8 mouse cellular contexts compared by ENCODE assay signal in the genomic region with DNA sequence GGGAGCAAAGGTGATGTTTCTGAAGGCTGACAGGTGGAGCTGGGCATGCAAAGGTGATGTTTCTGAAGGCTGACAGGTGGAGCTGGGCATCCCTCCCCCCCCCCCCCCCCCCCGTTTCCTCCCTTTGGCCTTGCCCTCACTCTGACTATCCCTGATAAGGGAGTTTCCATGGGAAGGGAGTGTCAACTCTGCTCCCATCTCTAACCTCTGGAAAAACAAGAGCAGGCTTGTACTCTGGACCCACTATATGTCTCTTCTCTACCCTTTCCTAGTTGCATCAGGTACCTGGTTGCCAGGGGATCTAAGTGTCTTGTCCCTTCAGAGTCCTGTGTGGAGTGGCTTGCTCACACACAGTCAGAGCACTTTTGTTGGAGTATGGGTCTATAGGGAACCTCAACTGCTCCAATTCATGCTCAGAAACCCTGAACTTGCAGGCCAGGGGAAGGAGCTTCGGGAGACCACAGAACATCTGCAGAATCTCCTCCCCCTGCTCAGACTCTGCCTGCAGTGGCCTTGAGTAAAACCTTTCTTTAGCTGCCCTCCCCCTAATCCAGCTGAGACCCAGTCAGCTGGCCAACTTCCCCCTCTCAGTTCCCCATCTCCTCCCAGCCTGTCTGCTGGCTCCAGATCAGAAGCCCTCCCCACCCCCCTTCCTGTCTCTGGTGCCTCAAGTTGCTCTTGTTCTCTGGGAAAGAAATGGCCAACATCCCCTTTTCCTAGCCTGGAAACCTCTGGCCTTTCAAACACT. TPM values are rescaled to one million over a fixed set of nuclear protein-coding genes. Genes with fewer than 3 reads are reported as not detected.
DNase-seq lines count a peak whose midpoint lies in the region; ATAC-seq and TF ChIP-seq lines count a peak whose summit lies in the region.

No protein-coding gene starts in this region.

- 0 out of 2 replicates have a peak, but pooled peaks have one; percentile 25 for ATAC-seq in G1E (ENCODE audit: extremely low read depth, insufficient number of reproducible peaks, low FRiP score, poor library complexity, severe bottlenecking)

- H3K4me1 ChIP-seq in G1E (ENCODE audit: insufficient read depth, low read depth, low read length), result peaks cover 18% of the 10 kb centered on the region

- TF ChIP-seq CTCF in G1E (IDR thresholded peaks at IDR 0.05; ENCODE audit: low read depth, low read length), result no peak

- intact Hi-C loops in heart, postnatal 10 days (cut with DNase I), result loop anchor here (2.0 kb wide), 2 partner anchors 27 to 29 kb away; no protein-coding TSS in a partner anchor

- H3K4me3 ChIP-seq in G1E (ENCODE audit: low read depth, low read length), result no peak overlapping the region

- no peaks in the 10 kb centered on the region for H3K36me3 ChIP-seq in G1E (replicated peaks)

- peak; percentile 88 for DNase-seq in 416B (ENCODE audit: low read depth)
- DNase-seq in G1E (ENCODE audit: low spot score), result no peak
- DNase-seq in fibroblast of lung, adult 2 months (ENCODE audit: low read depth), result peak; percentile 76
- DNase-seq in heart, postnatal 10 days, result peak; percentile 81 to 83
- peak; percentile 69 to 84 for DNase-seq in kidney, postnatal 25 days
- peak; percentile 67 for DNase-seq in lung, postnatal 25 days (ENCODE audit: low spot score)
- peak; percentile 66 for DNase-seq in skeletal muscle tissue, adult 2 months (ENCODE audit: low read depth, low spot score)
- no peak for DNase-seq in urinary bladder, postnatal 10 days (ENCODE audit: low spot score)

- H3K27me3 ChIP-seq in G1E (ENCODE audit: insufficient read depth, low read length), result peaks cover 86% of the 10 kb centered on the region

- H3K9me3 ChIP-seq in G1E (replicated peaks), result peaks cover 4% of the 10 kb centered on the region; the same call in 1 of the 2 replicates

RNA-seq across cellular contexts. Expression of a gene that starts 1.2 kb away (rescaled TPM):
- total RNA-seq in G1E (2014; fragmentation: Nextera tagmentation) (7.1 TPM in 1 of 2 replicates, not detected in the other), G1E (2017) (not detected in 2 replicates)
- polyA plus RNA-seq in G1E (2012), result 0.04 and 0.05 TPM in 2 replicates
- 10 to 100 TPM; 33.8 to 37.3 TPM for total RNA-seq in heart, postnatal 10 days (2021)

RNA-seq across cellular contexts. Expression of a gene that starts 43.4 kb away (rescaled TPM):
- total RNA-seq in G1E (2014; fragmentation: Nextera tagmentation) (36.4 and 41.9 TPM in 2 replicates), G1E (2017) (22.2 and 24.4 TPM in 2 replicates)
- polyA plus RNA-seq in G1E (2012), result 6.0 and 6.7 TPM in 2 replicates
- 10 to 100 TPM; 12.5 to 13.8 TPM for total RNA-seq in heart, postnatal 10 days (2021)

Comparison
In these comparisons a context has a peak if more than half of its experiments do, and no peak if none do; other contexts are left out.
1. DNase-seq: peak in 416B (single experiment), fibroblast of lung, adult 2 months (single experiment), heart, postnatal 10 days (2 of 2), kidney, postnatal 25 days (2 of 2), lung, postnatal 25 days (single experiment) and skeletal muscle tissue, adult 2 months (single experiment); none in G1E (single experiment) and urinary bladder, postnatal 10 days (single experiment).
2. RNA of a gene that starts 1.2 kb away (total RNA-seq): 33.8 to 37.3 TPM in heart, postnatal 10 days; 7.1 TPM in G1E; every median in the first group is over 4 times any median in the second.